10 mouse cellular contexts compared by ENCODE assay signal in genomic region chr17:8525971-8526740, GRCm38 (mm10). TPM values are rescaled to one million over a fixed set of nuclear protein-coding genes. Genes with fewer than 3 reads are reported as not detected.
DNase-seq lines count a peak whose midpoint lies in the region; ATAC-seq lines count a peak whose summit lies in the region.
"Had no signal": no experiment of that assay in that cellular context is flagged by ENCODE, and none has a peak within 500 bp of the region (broad histone marks: within the 10 kb centered on the region; RNA-seq: fewer than 3 reads in every experiment).

No protein-coding gene starts in this region.

- H3K27ac ChIP-seq in heart, embryonic 11.5 days (ENCODE audit: low read depth, low read length), result no peak overlapping the region
- no peak overlapping the region for H3K27ac ChIP-seq in hindbrain, embryonic 10.5 days
- no peak overlapping the region for H3K27ac ChIP-seq in midbrain, embryonic 16.5 days (ENCODE audit: low read length)

- H3K9me3 ChIP-seq in heart, embryonic 11.5 days (replicated peaks; ENCODE audit: control insufficient read depth, low read length), result no peaks in the 10 kb centered on the region
- no peaks in the 10 kb centered on the region for H3K9me3 ChIP-seq in hindbrain, embryonic 10.5 days
- H3K9me3 ChIP-seq in midbrain, embryonic 16.5 days (replicated peaks; ENCODE audit: control insufficient read depth, low read length, poor library complexity, severe bottlenecking), result no peaks in the 10 kb centered on the region

- ATAC-seq in heart, embryonic 11.5 days (replicated peaks; ENCODE audit: insufficient number of reproducible peaks, low FRiP score, low TSS enrichment), result no peak
- ATAC-seq in midbrain, embryonic 16.5 days, result no peak

- whole genome bisulfite sequencing in heart, embryonic 11.5 days (ENCODE audit: insufficient replicate concordance), result 8% methylated on average over 21 of the region's 21 CpGs
- WGBS in hindbrain, embryonic 10.5 days, result 4% methylated on average over 21 of the region's 21 CpGs
- WGBS in midbrain, embryonic 16.5 days, result 2% methylated on average over 21 of the region's 21 CpGs

- H3K4me3 ChIP-seq in heart, embryonic 11.5 days (ENCODE audit: low read depth, low read length), result peak overlapping the region; percentile 56
- peak overlapping the region; percentile 61 for H3K4me3 ChIP-seq in hindbrain, embryonic 10.5 days
- H3K4me3 ChIP-seq in midbrain, embryonic 16.5 days (ENCODE audit: low read depth, low read length), result peak overlapping the region; percentile 52

- no peak overlapping the region for H3K9ac ChIP-seq in heart, embryonic 11.5 days (ENCODE audit: low read depth, low read length)
- peak overlapping the region; percentile 84 for H3K9ac ChIP-seq in midbrain, embryonic 16.5 days (ENCODE audit: low read depth, low read length)

- H3K4me1 ChIP-seq in heart, embryonic 11.5 days (ENCODE audit: control insufficient read depth, insufficient read depth, low read length), result peaks cover 19% of the 10 kb centered on the region
- H3K4me1 ChIP-seq in hindbrain, embryonic 10.5 days (replicated peaks), result peaks cover 37% of the 10 kb centered on the region
- peaks cover 27% of the 10 kb centered on the region for H3K4me1 ChIP-seq in midbrain, embryonic 16.5 days (ENCODE audit: control insufficient read depth, insufficient read depth, low read length)

- intact Hi-C loops in heart, postnatal 25 days (cut with DNase I), result no loop called here

- no peaks in the 10 kb centered on the region for H3K36me3 ChIP-seq in heart, embryonic 11.5 days (ENCODE audit: control insufficient read depth, insufficient read depth, low read length)
- no peaks in the 10 kb centered on the region for H3K36me3 ChIP-seq in hindbrain, embryonic 10.5 days
- H3K36me3 ChIP-seq in midbrain, embryonic 16.5 days (ENCODE audit: control insufficient read depth, insufficient read depth, low read length), result no peaks in the 10 kb centered on the region

- H3K4me2 ChIP-seq in heart, embryonic 11.5 days, result peak overlapping the region; percentile 90
- peak overlapping the region; percentile 85 for H3K4me2 ChIP-seq in midbrain, embryonic 16.5 days (ENCODE audit: low read length)

- DNase-seq in heart, postnatal 25 days (ENCODE audit: low spot score), result no peak
- peak; percentile 19 for DNase-seq in ES-CJ7 (ENCODE audit: low read depth, low spot score)
- DNase-seq in cerebellum, postnatal 36 days, result peak; percentile 56 to 66
- DNase-seq in hindbrain, embryonic 10.5 days (ENCODE audit: low spot score), result peak; percentile 35
- no peak for DNase-seq in urinary bladder, postnatal 36 days (ENCODE audit: low spot score in 2 of 2)
- no peak for DNase-seq in layer of hippocampus, adult 9-11 months

- H3K27me3 ChIP-seq in heart, embryonic 11.5 days (ENCODE audit: control insufficient read depth, insufficient read depth, low read length), result peaks cover 48% of the 10 kb centered on the region
- peaks cover 68% of the 10 kb centered on the region for H3K27me3 ChIP-seq in hindbrain, embryonic 10.5 days (ENCODE audit: insufficient read depth, poor library complexity, severe bottlenecking)
- H3K27me3 ChIP-seq in midbrain, embryonic 16.5 days (ENCODE audit: control insufficient read depth, insufficient read depth, low read depth, low read length), result peaks cover 7% of the 10 kb centered on the region

RNA-seq across cellular contexts. Expression of gene Pde10a, which starts 1.0 kb away (rescaled TPM):
- 3.0 and 4.1 TPM in 2 replicates for polyA plus RNA-seq in heart, embryonic 11.5 days (2014; fragmentation: Nextera tagmentation; extraction: Ambion mirVana)
- 1 to 10 TPM; 2.5 to 4.5 TPM for total RNA-seq in heart, postnatal 25 days (2021)
- polyA plus RNA-seq in hindbrain, embryonic 10.5 days (2016; fragmentation: Nextera tagmentation; extraction: Ambion mirVana), result 4.4 and 7.2 TPM in 2 replicates
- polyA plus RNA-seq in midbrain, embryonic 16.5 days (2015; fragmentation: Nextera tagmentation; extraction: Ambion mirVana), result 14.3 and 17.7 TPM in 2 replicates

RNA-seq across cellular contexts. Expression of gene Gm17087, which starts 40.6 kb away (rescaled TPM):
- polyA plus RNA-seq in heart, embryonic 11.5 days (2014; fragmentation: Nextera tagmentation; extraction: Ambion mirVana), result not detected in 2 replicates
- total RNA-seq in heart, postnatal 25 days (2021), result not detected
- not detected in 2 replicates for polyA plus RNA-seq in hindbrain, embryonic 10.5 days (2016; fragmentation: Nextera tagmentation; extraction: Ambion mirVana)
- not detected in 2 replicates for polyA plus RNA-seq in midbrain, embryonic 16.5 days (2015; fragmentation: Nextera tagmentation; extraction: Ambion mirVana)
- total RNA-seq: CH12.LX had no signal
- polyA plus RNA-seq: frontal cortex, adult 2 months had no signal

Comparison
In these comparisons a context has a peak if more than half of its experiments do, and no peak if none do; other contexts are left out.
1. DNase-seq: peak in ES-CJ7 (single experiment), cerebellum, postnatal 36 days (2 of 2) and hindbrain, embryonic 10.5 days (single experiment); none in heart, postnatal 25 days (single experiment), urinary bladder, postnatal 36 days (0 of 2) and layer of hippocampus, adult 9-11 months (single experiment).
2. Peak in every context shown above with its lines, with median percentiles within 50 percentile points of each other: H3K4me3 ChIP-seq.